Mouse (Mus musculus) kidney, adult 18-20 months (tissue): ENCODE results near the gene Ttc39d.
"Not testable (repeated sequence)": the region's sequence is repeated elsewhere in the genome, so short reads cannot be mapped to it uniquely, and the experiment has no call there.

Experiments used
- DNase-seq: peaks from one replicate; pipeline ENCODE4 v3.0.0; 2021

Ttc39d gene

DNA sequence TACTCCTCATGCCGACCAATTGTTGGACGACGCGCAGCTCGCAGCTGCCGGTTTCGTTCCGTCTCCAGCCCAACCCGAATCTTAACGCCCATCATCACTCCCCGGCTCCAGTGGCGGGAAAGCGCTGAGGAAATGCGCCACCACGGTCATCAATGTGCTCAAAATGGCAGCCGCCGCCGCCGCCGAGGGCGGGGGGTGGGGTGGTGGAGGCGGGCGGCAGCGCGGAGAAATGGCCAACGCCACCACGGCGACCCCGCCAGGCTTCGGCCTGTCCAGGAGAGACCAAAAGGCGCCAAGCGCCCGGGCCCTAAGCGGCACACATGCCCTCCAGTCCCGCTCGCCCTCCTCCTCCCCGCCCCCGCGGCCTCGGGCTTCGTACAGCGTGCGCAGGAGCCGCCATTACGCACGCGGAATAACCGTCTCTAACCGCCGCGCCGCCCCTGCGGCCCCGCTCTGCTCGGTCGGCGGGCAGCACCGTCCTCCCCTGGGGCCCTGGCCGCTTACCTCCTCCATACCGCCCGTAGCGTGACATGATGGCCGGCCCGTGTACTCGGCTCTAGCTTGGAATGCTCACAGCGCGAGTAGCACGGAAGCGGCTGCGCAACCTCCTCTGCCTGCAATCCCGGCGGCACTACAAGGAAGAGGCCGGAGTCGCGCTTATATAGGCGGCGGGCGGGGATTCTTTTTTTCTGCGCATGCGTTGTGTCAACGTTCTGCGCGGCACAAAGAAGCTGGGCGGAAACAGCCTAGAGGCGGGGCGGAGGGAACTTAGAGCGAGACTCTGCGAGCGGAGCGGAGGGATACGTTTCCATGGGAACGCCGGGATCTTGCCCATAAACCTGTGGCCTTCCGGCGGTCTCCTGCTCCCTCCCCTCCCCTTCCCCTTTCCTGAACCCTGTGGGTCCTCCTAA, at the start of gene Ttc39d, which contains the start of gene Srsf7:
TSS of gene Ttc39d (plus strand) at position 790 of the 911 bp plus-strand sequence.
TSS of gene Srsf7 (minus strand) at position 637 of the 911 bp plus-strand sequence.
- peak; percentile 99 for DNase-seq

DNA sequence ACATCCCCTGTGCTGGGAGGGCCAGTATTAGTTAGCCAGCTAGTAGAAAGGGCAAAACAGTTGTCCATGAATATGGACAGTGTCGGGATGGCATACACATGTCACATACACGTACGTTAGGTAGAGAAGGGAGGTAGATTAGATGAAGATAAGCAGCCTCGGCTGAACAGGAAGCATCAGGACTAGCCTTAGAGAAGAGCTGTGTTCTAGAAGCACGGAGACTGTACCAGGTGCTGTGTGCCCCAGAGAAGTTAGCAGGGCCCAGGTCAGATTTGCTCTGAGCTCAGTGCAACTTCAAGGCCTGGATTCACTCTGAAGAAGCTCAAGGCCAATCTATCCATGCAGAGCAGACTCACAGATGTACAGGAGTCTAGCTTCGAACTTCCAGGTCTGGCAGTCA, 49.8 kb upstream of the Ttc39d start:
- DNase-seq = no peak

DNA sequence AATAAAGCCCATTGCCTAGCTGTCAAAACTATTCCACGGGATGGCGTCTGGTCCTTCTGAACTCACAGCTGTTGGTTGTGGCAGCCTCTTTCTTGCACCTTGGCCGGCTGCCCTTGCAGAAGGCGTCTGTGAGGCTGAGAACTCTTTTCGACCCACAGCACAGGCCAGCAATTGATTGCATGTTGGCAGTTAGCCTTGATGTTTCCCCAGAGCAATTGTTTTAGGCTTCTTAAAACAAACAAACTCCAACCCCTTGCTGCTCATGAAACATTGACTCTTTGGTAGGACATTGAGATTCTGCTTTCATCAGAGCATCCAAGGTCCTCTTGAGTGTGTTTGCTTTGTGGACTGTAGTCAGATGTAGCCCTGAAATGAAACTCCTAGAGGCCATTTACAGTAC, 46.8 kb upstream of the Ttc39d start:
- DNase-seq = peak; percentile 63

DNA sequence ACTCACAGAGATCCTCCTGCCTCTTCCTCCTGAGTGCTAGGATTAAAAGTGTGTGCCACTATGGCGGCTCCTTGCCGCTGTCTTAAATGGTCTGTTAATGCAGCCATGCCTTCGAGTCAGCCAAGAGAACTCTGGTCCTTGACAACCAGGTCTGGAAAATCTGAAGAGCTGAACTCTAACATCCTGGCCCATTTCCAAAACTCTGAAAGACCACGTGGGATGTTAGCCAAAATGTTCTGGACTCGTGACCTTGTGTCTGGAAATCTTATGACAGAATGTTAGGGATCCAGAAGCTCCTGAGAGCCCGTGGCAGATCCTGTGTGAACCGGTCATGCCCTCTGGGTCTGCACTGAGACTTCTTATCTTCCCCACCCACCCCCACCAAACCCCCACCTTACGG, 43.3 kb upstream of the Ttc39d start:
- peak; percentile 54 for DNase-seq

DNA sequence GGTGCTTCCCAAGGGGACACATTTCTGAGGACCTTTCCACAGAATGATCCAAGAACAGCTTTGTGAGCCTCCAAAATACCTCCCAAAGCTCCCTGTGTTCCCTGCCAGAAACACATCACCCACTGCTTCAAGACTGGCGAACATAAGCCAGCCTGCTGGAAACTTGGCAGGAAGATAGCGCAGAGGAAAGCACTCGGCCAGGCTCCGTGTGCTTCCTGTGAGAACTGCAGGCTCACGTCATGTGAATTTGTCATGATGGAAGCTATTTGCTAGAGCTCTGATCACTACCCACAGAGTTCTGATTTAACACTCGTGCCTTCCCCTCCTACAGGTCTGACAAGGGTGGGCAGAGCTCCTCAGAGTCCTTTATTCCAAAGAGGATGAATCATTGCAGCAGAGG, 41.5 kb upstream of the Ttc39d start:
- no peak for DNase-seq

DNA sequence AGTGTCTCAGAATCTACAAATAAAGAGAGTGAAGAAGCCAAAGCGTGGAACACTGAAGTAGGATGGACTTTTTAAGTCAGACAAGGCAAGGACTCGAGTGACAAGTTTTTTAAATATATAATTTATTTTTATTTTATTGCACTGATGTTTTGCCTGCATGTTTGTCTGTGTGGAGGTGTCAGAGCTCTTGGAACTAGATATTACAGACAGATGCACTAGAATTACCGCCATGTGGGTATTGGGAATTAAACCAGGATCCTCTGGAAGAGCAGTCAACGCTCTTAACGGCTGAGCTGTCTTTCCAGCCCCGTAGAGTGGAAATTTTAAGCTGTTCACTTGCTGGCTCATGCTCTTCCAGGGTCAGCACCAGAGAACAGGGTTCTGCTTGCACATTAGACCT, 40.9 kb upstream of the Ttc39d start:
- DNase-seq = no peak

DNA sequence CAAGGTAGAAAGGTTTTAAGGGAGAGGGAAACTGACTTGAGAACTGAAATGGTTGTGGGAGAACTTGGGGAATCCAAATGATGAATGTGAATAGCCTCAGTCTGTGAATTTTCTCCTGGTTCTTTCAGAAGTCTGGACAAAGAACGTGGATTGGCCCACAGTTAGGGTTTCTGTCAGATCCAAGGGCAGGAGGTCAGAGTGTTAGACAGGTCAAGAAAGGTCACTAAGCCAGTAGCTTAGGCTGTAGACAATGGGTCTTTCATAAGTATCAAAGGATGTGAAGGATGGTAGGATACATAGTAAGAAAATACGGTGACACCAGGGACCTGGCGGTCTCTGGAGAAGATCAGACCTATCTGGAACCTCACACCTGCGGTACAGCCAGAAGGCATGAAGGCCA, 39.8 kb upstream of the Ttc39d start:
- DNase-seq = no peak

DNA sequence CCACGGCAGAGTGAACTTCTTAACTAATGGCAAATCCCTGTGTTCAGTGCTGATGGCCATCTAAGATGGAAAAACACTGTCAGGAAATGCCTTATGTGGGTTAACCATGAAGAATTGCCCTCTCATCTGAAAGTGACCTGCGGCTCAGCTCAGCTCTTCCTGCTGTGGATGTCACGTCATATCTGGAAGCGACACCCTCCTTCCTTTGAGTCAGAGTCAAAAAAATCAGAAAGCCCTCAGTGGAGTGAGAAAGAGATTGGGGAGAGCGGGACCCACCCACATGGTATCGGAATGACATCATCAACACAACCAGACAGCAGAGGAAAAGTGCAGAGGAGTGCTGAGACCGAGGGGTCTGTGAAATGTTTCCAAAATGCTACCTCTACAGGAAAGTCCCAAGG, 39.4 kb upstream of the Ttc39d start:
- DNase-seq = no peak

DNA sequence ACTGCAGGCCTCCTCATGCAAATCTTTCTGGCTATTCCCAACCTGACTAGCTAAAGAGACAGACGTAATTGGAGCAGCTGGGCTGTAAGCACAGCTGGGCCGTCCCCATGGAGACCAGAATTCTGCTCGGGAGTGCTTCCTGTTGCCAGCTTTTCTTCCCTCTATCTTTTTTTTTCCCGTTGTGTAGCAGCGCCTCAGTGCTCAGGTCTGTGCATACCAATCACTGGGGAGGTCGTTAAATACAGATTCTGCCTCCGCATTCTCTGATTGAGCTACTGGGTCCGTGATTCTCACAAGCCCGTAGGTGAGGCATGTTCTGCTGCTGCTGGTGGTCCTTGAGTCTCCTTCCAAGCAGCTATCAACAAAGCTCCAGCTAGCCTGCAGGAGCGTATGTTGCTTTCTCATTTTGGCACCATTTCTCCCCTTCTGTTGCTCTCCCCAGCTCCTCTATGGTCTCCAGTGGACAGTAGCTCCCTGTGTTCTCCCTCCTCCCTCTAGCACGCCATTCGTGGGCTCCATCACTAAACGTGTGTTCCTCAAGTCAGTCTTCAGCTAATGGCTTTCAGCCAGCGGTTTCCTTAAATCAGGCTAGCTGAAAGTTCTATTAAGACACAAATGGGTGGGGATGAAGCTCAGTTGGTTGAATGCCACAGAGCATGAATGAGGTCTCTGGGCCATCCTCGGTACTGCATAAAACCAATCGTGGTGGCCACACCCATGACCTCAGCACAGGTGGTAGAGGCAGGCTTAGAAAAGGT, 38.7 kb upstream of the Ttc39d start:
- DNase-seq = no peak

DNA sequence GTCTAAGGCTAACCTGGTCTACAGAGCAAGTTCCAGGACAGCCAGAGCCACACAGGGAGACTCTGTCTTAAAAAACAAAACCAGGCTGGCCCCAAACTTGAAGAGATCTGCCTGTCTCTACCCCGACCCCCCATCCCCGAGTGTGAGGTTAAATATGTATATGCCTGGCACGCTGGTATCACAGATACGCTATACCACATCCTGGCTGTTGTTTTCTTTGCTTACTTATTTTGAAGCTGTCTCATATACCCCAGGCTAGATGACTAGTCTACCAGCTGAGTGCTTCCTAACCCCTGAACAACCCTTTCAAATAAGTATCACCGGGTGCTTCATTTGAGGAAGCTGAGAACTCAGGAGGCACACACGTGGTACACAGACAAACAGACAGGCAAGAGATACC, 37.5 kb upstream of the Ttc39d start:
- DNase-seq = no peak

DNA sequence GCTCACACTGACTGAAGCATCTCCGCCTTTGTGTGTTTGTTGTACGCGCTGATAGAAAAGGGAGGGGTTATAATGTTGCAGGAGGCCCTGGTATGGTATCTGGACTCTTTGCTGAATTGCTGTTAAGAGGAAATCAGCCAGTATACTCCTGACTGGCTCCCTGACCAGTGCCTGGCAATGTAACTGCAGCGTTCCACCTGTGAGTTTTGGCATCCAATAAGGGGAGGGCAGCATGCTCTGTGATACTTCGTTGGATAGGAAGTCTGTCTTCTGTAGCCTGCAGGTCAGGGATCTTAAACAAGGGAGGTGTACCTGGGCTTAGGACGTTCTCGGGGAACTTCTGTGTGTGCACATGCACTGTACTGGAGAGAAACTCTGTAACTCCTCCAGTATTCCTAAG, 36.3 kb upstream of the Ttc39d start:
- DNase-seq = no peak

DNA sequence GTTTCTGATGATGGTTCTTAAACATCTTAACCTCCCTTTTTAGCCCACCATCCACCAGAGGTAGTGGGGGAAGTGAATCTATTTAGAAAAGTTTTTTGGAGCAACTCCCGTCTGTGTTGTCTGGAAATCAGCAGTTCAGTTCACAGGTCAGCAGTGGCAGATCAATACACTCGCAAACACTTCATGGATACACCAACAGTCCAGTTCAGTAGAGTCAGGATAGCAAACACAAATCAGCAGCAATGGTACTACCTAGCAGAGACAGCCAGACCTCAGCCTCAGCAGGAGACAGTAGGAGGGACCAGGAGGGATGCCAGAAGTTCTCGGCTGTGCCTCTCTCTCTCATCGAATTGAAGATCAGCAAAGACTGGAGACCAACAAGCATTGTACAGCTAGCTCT, 35.3 kb upstream of the Ttc39d start:
- DNase-seq = no peak

DNA sequence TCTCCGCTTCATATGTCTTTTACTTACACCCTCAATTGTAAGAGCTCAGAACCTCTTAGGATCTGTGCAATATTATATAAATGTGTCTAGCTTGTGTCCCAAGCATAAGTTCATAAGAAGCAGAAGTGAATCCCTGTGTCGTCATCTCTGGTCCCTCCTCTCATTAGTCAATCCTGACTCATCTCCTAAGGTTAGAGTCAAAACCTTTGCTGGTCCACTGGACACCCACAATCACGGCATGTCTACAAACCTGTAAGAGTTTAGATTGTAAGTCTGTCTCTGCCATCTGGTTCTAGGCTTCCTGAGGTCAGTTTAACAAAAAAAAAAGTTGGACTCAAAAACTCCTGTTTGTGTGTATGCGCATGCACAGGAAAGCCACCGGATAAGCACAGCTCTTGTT, 34.5 kb upstream of the Ttc39d start:
- DNase-seq = no peak

DNA sequence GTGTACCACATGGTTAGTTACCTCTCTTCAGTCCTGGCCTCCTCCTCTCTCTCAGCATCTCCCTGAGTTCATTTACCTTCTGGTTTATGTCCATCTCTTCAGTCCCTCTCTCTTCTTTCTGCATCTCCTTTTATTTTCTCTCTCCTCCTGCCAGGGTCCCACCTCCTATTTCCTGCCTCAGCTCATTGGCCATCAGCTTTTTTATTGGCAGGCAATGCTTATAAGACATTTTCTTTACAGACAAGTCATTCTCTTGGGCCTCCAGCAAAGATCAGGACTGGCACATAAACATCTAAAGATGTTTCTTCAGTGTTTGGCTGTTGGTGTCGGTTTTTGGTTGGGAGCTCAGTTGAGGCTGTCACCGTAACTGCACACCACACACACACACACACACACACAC, 33.6 kb upstream of the Ttc39d start:
- DNase-seq = no peak

DNA sequence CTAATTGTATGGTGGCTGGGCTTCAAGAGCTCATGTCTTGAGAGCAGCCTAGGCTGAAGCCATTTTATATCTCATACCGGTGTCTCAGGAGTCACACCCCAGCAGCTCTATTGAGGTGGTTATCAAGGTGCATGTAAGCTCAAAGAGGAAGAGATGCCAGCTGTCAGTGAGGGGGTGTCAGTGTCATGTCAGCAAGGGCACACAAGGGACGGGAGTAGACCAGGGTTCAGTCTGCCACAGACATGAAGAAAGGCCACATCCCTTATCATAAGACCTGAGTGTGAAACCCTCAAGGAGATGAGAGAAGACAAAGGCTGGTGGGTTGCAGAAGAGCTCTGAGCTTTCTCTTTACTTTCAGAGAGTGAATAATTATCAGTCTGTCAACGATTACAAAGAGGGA, 33.1 kb upstream of the Ttc39d start:
- no peak for DNase-seq

DNA sequence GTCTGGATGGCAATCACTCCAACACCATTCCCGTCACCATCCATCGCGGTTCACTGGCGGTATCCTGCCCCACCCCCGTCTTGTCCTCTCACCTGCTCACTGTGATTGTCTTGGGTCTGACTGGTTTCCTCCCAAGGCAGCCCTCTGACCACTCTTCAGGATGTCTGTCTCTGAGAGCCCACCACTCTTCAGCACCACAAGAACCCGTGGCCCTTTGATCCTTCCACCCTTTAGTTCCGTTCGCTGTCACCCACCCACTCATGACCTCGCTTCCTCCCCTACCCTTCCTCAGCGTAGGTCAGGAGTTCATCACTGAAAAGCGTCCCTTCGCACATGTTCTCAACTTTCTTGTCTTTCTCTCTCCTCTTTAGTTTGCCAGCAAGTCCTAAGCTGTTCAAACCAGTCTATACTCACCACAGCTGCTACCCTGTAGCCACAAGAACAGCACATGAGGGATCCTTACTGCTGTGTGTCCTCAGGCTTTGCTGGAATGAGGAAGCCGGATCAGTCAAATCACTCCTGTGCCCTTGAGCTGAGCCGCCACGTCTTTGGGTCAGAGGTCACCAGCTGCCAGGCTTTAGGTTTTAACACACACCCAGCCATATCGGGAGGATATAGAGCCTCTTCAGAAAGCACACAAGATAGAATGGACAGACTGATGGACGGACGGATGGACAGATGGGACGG, 32.4 kb upstream of the Ttc39d start:
- DNase-seq = no peak

DNA sequence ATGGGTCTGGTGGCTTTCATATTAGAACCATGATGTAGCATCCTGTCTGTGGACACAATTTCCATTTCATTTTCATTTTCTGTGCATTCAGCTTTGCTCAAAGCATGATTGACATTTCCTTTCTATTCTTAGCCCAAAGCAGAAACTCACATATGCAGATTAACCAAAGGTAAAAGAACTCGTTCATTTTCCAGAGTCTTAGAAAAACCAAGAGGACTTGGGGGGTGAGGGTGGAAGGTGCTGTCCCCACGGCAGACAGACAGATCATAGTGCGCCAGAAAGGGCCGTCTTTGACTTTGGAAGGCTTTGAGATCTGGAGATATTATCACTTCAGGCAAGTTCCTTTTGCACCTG, 31.9 kb upstream of the Ttc39d start:
- DNase-seq = no peak

DNA sequence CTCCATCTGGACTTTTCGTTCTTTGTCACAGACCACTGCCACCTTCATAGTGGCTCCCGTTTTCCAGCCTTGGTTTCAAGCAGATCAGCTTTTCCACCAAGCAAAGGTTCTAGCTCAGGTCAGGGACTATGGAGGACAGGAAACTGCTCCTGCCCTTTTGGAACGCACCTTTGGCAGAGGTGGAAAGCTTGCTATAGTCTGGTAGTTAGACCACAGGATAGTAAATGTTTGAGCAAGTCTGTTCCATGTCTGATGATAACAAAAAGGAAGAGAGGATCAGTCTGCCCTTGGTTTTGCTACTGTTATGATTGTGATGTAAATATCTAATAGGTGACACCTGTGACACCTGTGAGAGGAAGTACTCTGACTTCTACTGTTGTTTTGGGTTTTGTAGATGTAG, 31.3 kb upstream of the Ttc39d start:
- no peak for DNase-seq

DNA sequence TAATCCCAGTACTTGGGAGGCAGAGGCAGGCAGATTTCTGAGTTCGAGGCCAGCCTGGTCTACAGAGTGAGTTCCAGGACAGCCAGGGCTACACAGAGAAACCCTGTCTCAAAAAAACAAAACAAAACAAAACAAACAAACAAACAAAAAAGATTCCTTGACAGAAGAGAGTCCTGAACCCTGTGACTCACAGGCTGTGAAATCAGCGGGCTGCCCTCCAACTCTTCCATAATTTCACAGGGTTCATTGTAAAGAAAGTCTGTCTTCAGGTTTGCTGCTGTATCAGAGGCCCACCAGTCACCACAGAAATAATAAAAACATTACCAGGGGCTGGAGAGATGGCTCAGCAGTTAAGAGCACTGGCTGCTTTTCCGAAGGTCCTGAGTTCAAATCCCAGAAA, 28.4 kb upstream of the Ttc39d start:
- not testable (repeated sequence) for DNase-seq

DNA sequence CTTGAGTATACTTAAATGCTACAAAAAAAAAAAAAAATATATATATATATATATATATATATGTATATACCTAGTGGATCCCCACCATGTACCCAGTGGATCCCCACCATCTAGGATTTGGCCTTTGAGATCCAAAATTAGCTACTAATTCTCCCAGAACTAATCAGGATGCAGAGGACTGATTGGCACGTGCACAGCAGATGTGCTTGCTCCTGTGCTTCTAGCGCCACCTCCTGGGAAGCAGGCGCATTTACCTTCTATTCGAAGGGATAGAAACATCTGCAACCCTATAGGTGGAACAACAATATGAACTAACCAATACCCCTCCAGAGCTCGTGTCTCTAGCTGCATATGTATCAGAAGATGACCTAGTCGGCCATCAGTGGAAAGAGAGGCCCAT, 27.3 kb upstream of the Ttc39d start:
- DNase-seq = peak; percentile 74

DNA sequence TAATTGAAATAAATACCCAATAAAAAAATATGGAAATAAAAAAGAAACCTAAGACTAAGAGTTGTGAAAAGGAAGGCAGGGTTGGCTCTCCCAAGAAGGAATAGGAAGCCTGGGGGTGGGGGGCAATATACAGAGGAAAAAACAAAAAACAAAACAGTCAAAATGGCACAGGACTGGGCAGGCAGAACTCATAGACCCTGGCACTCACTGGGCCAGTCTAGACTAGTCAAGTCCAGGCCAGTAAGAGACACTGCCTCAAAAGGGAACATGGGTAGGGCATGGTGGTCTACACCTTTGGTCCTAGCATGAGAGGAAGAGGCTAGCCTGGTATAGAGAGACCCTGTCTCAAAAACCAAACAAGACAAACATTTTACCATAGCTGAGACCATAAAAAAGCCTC, 26.8 kb upstream of the Ttc39d start:
- DNase-seq = no peak

DNA sequence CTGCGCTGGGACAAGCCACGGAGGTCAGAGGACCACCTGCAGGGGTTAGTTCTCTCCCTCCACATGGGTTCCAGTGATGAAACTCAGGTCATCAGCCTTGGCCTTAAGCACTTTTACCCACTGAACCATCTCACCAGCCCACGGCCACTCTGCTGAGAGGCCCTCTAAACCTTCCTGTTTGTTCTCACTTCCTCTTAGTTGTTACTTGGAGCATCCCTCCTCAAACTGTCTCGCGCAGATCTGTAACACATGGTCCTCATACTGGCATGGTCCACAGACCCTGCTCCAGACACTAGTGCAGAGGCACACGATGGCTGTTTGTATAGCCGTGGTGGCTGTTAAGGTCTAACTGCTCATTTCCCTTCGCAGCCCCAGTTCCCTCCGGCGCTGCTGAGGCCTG, 23.6 kb upstream of the Ttc39d start:
- DNase-seq = no peak

DNA sequence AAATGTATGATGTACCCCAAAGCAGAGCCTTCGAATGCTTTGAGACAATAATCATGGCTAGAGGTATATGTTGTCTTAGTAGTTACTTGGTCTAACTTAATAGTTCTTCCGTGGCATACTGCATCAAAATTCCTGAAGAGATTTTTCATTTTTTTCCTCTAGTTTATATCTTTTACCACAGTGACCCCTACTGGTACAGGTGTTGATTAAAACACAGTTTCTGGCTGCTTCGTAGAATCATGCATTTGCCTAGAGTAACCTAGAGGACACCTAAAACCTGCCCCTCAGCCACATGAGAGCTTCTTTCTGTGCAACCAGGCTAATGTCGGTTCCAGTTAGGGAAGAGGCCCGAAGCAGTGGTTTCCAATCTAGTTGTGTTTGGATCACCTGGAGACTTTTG, 14.2 kb upstream of the Ttc39d start:
- no peak for DNase-seq
